Mouse (Mus musculus) heart, embryonic 13.5 days (tissue): ENCODE measurements at regions not wholly inside any gene's neighbourhood (a gene's known extent, or its start where the extent isn't known, plus 50 kb on each side); places are given as distances from the start of the nearest gene placed in this dataset.
A peak's percentile ranks its signal among the peaks of the same experiment; 100 is the strongest.

Experiments used
- ATAC-seq: fragments of 200-750 bp; cut with Nextera tagmentation; 2 replicates; pipeline ENCODE4 v1.8.0; 2017; ENCODE audit warnings: moderate TSS enrichment; ENCODE audit not compliant: insufficient number of reproducible peaks, low FRiP score, low TSS enrichment; ENCODE audit errors: extremely low read depth
- H3K27ac ChIP-seq: fragments of 300-500 bp; sonication (generic); replicated peaks from 2 replicates; pipeline ENCODE4 v1.5.1; 2015; ENCODE audit warnings: moderate library complexity, mild to moderate bottlenecking, inconsistent platforms
- H3K27me3 ChIP-seq: fragments of 300-500 bp; sonication (generic); replicated peaks from 2 replicates; pipeline ENCODE4 v1.6.1; 2015; ENCODE audit warnings: mild to moderate bottlenecking, inconsistent platforms
- H3K36me3 ChIP-seq: fragments of 300-500 bp; sonication (generic); 2 replicates; pipeline ENCODE4 v1.6.1; 2015; ENCODE audit warnings: mild to moderate bottlenecking, inconsistent platforms
- H3K4me1 ChIP-seq: fragments of 300-500 bp; sonication (generic); 2 replicates; pipeline ENCODE4 v1.6.1; 2015; ENCODE audit warnings: inconsistent platforms
- H3K4me2 ChIP-seq: fragments of 300-500 bp; sonication (generic); 2 replicates; pipeline ENCODE4 v1.6.1; 2015; ENCODE audit warnings: inconsistent platforms, mild to moderate bottlenecking, moderate library complexity
- H3K4me3 ChIP-seq: fragments of 300-500 bp; sonication (generic); 2 replicates; pipeline ENCODE4 v1.5.1; 2015; ENCODE audit warnings: moderate library complexity, mild to moderate bottlenecking, inconsistent platforms
- H3K9ac ChIP-seq: fragments of 300-500 bp; sonication (generic); 2 replicates; pipeline ENCODE4 v1.6.1; 2015; ENCODE audit warnings: inconsistent platforms, mild to moderate bottlenecking, moderate library complexity
- H3K9me3 ChIP-seq: fragments of 300-500 bp; sonication (generic); 2 replicates; pipeline ENCODE4 v1.6.1; 2016; ENCODE audit warnings: inconsistent platforms
- WGBS: fragments of 180-500 bp; shearing (Covaris S2); methylation state at CpG from one replicate; pipeline ENCODE4 v1.1.7; 2015; ENCODE audit warnings: mixed read lengths; 5-methylcytosine and 5-hydroxymethylcytosine counted together

DNA sequence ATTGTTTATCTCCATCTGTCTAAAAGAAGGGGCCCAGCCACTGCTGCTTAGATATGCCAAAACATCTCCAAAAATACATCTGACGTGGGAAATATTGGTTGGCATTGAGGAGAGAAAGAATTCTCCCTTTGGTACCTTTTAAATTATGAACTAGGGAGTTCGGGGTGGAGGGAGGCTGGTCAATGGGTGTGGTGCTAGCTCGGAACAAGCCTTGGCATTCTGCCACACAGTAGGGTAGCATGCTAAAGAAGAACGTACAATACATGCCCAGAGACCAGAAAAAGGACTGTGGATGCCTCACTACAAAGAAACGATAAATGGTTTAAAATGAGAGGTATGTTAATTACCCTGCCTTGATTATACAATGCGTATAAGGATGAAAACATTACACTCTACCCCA, 149.3 kb downstream of the Nectin1 start:
- 56% methylated on average over 6 of the region's 6 CpGs for WGBS
- ATAC-seq: no peak
- Histone ChIP-seq H3K9ac (no peak overlapping the region), H3K4me1 (peaks cover 15% of the 10 kb centered on the region), H3K4me2 (no peak overlapping the region), H3K4me3 (no peak overlapping the region), H3K9me3 (no peaks in the 10 kb centered on the region), H3K27me3 (peaks cover 24% of the 10 kb centered on the region), H3K36me3 (no peaks in the 10 kb centered on the region), H3K27ac (no peak overlapping the region)

GRCm38 (mm10) chr9:43899239-43899638, 143.9 kb upstream of the Thy1 start:
- no peaks in the 10 kb centered on the region for H3K9me3 ChIP-seq
- H3K4me2 ChIP-seq: no peak overlapping the region
- WGBS: 49% methylated on average over 4 of the region's 4 CpGs

GRCm38 (mm10) chr9:43908325-43908724, 134.9 kb upstream of the Thy1 start:
- Histone ChIP-seq H3K27me3 (no peaks in the 10 kb centered on the region), H3K4me2 (no peak overlapping the region), H3K36me3 (no peaks in the 10 kb centered on the region), H3K27ac (no peak overlapping the region), H3K9ac (no peak overlapping the region), H3K9me3 (peaks cover 3% of the 10 kb centered on the region; the same call in 1 of the 2 replicates), H3K4me3 (no peak overlapping the region), H3K4me1 (peaks cover 11% of the 10 kb centered on the region)
- ATAC-seq: no peak
- 82% methylated on average over 4 of the region's 4 CpGs for WGBS

More at GRCm38 (mm10) chr9:43899239-43899638, 143.9 kb upstream of the Thy1 start:
- Histone ChIP-seq H3K9ac (no peak overlapping the region), H3K4me3 (no peak overlapping the region), H3K27me3 (no peaks in the 10 kb centered on the region), H3K27ac (no peak overlapping the region), H3K4me1 (peaks cover 35% of the 10 kb centered on the region), H3K36me3 (no peaks in the 10 kb centered on the region)
- ATAC-seq: no peak

DNA sequence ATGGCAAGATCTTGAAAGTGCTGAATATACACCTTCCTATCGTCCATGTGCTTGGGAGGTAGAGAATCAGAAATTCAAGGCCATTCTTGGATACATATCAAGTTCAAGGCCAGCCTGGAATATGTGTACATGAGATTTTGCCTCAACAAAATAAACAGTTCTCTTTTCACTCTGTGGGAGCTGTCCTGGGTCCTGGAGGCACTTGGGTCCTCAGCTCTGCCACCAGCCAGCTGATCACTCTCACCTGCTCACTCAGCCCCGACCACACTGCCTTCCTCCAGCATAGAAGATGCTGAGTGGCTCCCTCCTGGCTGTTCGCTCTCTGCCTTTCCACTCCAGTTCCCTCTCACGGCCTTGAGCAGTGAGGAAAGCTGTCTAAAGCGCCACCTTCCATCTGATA, 128.2 kb upstream of the Thy1 start:
- no peaks in the 10 kb centered on the region for H3K4me1 ChIP-seq

DNA sequence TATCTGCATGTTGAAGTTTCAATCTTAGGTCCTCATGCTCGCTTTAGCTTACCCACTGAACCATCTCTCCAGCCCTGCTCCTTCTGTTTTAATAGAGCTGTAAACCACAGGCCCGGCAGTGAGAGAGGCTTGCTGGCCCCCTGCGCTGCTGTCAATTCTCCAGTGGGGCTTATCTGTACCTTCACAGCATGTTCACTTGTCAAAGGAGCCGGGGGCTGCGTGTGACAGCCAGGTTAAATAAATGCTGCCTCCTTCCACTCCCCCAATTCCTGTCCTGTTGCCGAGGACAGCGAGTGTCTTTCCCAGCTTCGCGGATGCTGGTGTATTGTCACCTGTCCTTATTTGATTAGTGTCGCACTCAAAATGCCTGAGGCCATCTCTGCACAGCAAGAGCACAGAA, 125.7 kb upstream of the Thy1 start:
- peaks cover 69% of the 10 kb centered on the region for H3K27me3 ChIP-seq

More for the DNA sequence above, 128.2 kb upstream of the Thy1 start:
- H3K9me3 ChIP-seq: peaks cover 2% of the 10 kb centered on the region; the same call in 1 of the 2 replicates
- H3K27ac ChIP-seq: no peak overlapping the region
- H3K27me3 ChIP-seq: peaks cover 48% of the 10 kb centered on the region
- no peak overlapping the region for H3K4me3 ChIP-seq
- H3K4me2 ChIP-seq: no peak overlapping the region
- no peak for ATAC-seq
- H3K36me3 ChIP-seq: no peaks in the 10 kb centered on the region
- H3K9ac ChIP-seq: no peak overlapping the region
- WGBS: 41% methylated on average over 5 of the region's 5 CpGs

DNA sequence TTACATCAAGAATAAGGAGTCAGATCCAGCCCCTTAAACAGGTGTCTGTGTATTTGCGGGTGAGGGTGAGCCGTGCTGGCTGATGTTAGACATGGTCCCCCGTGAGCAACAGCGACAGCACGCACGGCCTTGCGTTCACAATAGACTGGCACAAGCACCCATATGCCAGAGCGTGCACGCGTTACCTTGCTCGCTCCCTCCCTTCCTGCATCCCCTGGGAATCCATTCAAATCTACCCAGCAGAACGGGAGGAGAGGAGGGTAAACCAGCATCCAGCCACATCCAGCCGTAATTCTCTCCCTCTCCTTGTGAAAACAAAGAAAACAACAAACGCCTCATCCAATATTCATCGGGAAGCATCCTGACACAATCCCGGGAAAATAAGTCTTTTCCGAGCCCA, 124.2 kb upstream of the Thy1 start:
- no peaks in the 10 kb centered on the region for H3K9me3 ChIP-seq
- WGBS: 80% methylated on average over 17 of the region's 17 CpGs
- H3K27me3 ChIP-seq: peaks cover 81% of the 10 kb centered on the region
- no peaks in the 10 kb centered on the region for H3K36me3 ChIP-seq
- H3K4me2 ChIP-seq: no peak overlapping the region
- no peak overlapping the region for H3K9ac ChIP-seq
- H3K4me1 ChIP-seq: no peaks in the 10 kb centered on the region
- ATAC-seq: no peak
- H3K4me3 ChIP-seq: no peak overlapping the region
- no peak overlapping the region for H3K27ac ChIP-seq

More for the DNA sequence above, 125.7 kb upstream of the Thy1 start:
- Histone ChIP-seq H3K9ac (no peak overlapping the region), H3K9me3 (no peaks in the 10 kb centered on the region), H3K4me3 (no peak overlapping the region), H3K27ac (no peak overlapping the region), H3K4me2 (no peak overlapping the region), H3K4me1 (no peaks in the 10 kb centered on the region), H3K36me3 (no peaks in the 10 kb centered on the region)
- 16% methylated on average over 10 of the region's 10 CpGs for whole genome bisulfite sequencing
- ATAC-seq: no peak

DNA sequence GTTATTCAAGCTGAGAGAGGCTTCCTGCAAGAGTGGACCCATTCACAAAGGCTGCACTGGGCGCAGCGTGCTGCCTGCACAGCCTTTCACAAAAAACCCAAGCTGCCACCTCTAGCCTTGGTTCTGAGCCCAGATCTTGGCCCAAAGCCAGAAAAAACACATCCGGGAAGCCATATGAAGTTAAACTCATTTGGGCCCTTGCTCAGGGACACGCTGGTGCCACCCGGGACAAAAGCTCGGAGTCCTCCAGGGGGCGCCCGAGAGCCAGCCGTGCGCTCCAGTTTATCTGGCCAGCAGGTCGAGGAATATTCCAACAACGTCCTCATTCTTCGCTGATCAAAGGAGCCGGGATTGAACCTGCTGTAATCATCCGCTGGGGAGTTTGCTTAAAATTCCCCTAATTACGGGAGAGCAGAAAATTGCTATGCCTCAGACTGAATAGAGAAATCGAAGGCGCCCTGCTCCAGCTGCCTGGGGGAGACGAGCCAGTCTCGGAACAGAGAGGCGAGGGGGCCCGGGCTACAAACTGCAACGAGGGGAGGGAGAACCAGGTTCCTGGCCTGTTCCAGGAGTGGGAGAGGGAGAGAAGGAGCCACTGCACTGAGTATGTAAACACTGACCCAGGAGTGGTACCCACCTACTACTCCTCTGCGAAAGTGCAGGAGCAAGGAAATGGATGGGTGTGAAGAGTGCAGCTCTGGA, 123.0 kb upstream of the Thy1 start:
- Histone ChIP-seq H3K9ac (no peak overlapping the region), H3K9me3 (no peaks in the 10 kb centered on the region), H3K4me3 (no peak overlapping the region), H3K4me2 (peak overlapping the region; percentile 41; the same call in 1 of the 2 replicates), H3K27ac (no peak overlapping the region), H3K4me1 (no peaks in the 10 kb centered on the region), H3K27me3 (peaks cover 89% of the 10 kb centered on the region), H3K36me3 (no peaks in the 10 kb centered on the region)
- no peak for ATAC-seq
- 15% methylated on average over 24 of the region's 24 CpGs for WGBS

DNA sequence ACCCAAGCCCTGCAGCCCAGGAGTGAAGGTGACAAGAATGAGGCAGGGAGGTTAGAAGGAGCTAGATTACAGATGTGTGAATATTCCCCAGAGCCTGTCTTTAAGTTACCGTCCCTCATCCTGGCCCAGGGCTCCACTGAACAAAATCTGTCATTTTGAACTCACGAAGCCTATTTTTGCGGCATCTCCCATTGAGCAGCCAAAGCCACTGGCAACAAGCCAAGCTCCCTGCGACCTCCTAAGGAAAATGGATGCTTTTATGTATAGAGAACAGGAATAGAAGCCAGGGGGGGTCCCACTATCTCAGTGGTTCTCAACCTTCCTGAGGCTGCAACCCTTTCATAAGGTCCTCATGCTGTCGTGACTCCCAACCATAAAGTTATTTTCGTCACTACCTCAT, 121.0 kb upstream of the Thy1 start:
- Histone ChIP-seq H3K27me3 (peaks cover 72% of the 10 kb centered on the region), H3K27ac (no peak overlapping the region), H3K4me3 (no peak overlapping the region), H3K9ac (no peak overlapping the region), H3K9me3 (0 out of 2 replicates have a peak, but pooled peaks cover 6% of the 10 kb centered on the region), H3K36me3 (no peaks in the 10 kb centered on the region), H3K4me1 (no peaks in the 10 kb centered on the region), H3K4me2 (no peak overlapping the region)
- ATAC-seq: no peak
- 59% methylated on average over 6 of the region's 6 CpGs for WGBS

- ATAC-seq: no peak
- no peak overlapping the region for H3K4me2 ChIP-seq
- H3K4me3 ChIP-seq: no peak overlapping the region
- WGBS: 39% methylated on average over 4 of the region's 4 CpGs
- peaks cover 64% of the 10 kb centered on the region for H3K27me3 ChIP-seq
- no peaks in the 10 kb centered on the region for H3K36me3 ChIP-seq
- no peak overlapping the region for H3K9ac ChIP-seq
- H3K9me3 ChIP-seq: 0 out of 2 replicates have a peak, but pooled peaks cover 12% of the 10 kb centered on the region
- H3K4me1 ChIP-seq: no peaks in the 10 kb centered on the region
- H3K27ac ChIP-seq: no peak overlapping the region
Observed at GRCm38 (mm10) chr9:43923088-43923487, 120.1 kb upstream of the Thy1 start.

- H3K9me3 ChIP-seq: 0 out of 2 replicates have a peak, but pooled peaks cover 12% of the 10 kb centered on the region
- H3K27ac ChIP-seq: no peak overlapping the region
- H3K4me3 ChIP-seq: no peak overlapping the region
- H3K4me1 ChIP-seq: no peaks in the 10 kb centered on the region
- 31% methylated on average over 15 of the region's 15 CpGs for WGBS
- H3K27me3 ChIP-seq: peaks cover 55% of the 10 kb centered on the region
- ATAC-seq: no peak
- no peaks in the 10 kb centered on the region for H3K36me3 ChIP-seq
- H3K4me2 ChIP-seq: no peak overlapping the region
- no peak overlapping the region for H3K9ac ChIP-seq
Observed at GRCm38 (mm10) chr9:43924795-43925194, 118.4 kb upstream of the Thy1 start.

- Histone ChIP-seq H3K27me3 (peaks cover 51% of the 10 kb centered on the region), H3K9me3 (0 out of 2 replicates have a peak, but pooled peaks cover 12% of the 10 kb centered on the region), H3K4me3 (no peak overlapping the region), H3K36me3 (no peaks in the 10 kb centered on the region), H3K4me2 (no peak overlapping the region), H3K4me1 (no peaks in the 10 kb centered on the region), H3K27ac (no peak overlapping the region), H3K9ac (no peak overlapping the region)
- 34% methylated on average over 7 of the region's 7 CpGs for WGBS
- no peak for ATAC-seq
Observed at GRCm38 (mm10) chr9:43929312-43930036, 113.7 kb upstream of the Thy1 start.
